Mouse (Mus musculus) neural tube, embryonic 14.5 days (tissue): ENCODE measurements around the gene Gper1. TPM values are rescaled to one million over a fixed set of nuclear protein-coding genes. Genes with fewer than 3 reads are reported as not detected.
"Not testable (repeated sequence)": the region's sequence is repeated elsewhere in the genome, so short reads cannot be mapped to it uniquely, and the experiment has no call there.

Experiments used
- ATAC-seq: fragments of 200-750 bp; cut with Nextera tagmentation; 2 replicates; pipeline ENCODE4 v1.8.0; 2017; ENCODE audit warnings: low read depth, mild to moderate bottlenecking, moderate TSS enrichment, moderate library complexity
- H3K27ac ChIP-seq: fragments of 300-500 bp; sonication (generic); 2 replicates; pipeline ENCODE4 v1.5.1; 2014; ENCODE audit warnings: low read depth, mild to moderate bottlenecking, control low read depth, low read length, moderate library complexity, mixed read lengths
- H3K27me3 ChIP-seq: fragments of 300-500 bp; sonication (generic); 2 replicates; pipeline ENCODE4 v1.6.1; 2014; ENCODE audit warnings: low read length; ENCODE audit not compliant: control insufficient read depth, insufficient read depth
- H3K36me3 ChIP-seq: fragments of 300-500 bp; sonication (generic); 2 replicates; pipeline ENCODE4 v1.6.1; 2014; ENCODE audit warnings: low read length, mixed read lengths; ENCODE audit not compliant: control insufficient read depth, insufficient read depth
- H3K4me1 ChIP-seq: fragments of 300-500 bp; sonication (generic); 2 replicates; pipeline ENCODE4 v1.6.1; 2014; ENCODE audit warnings: low read length; ENCODE audit not compliant: control insufficient read depth, insufficient read depth
- H3K4me2 ChIP-seq: fragments of 300-500 bp; sonication (generic); 2 replicates; pipeline ENCODE4 v1.6.1; 2014; ENCODE audit warnings: mild to moderate bottlenecking, low read depth, low read length, control low read depth
- H3K4me3 ChIP-seq: fragments of 300-500 bp; sonication (generic); 2 replicates; pipeline ENCODE4 v1.5.1; 2014; ENCODE audit warnings: low read depth, low read length, control low read depth, mixed read lengths
- H3K9ac ChIP-seq: fragments of 300-500 bp; sonication (generic); replicated peaks from 2 replicates; pipeline ENCODE4 v1.6.1; 2014; ENCODE audit warnings: low read depth, mild to moderate bottlenecking, control low read depth, low read length, mixed read lengths
- H3K9me3 ChIP-seq: fragments of 300-500 bp; sonication (generic); 2 replicates; pipeline ENCODE4 v1.6.1; 2016; ENCODE audit warnings: low read length; ENCODE audit not compliant: control insufficient read depth
- WGBS: fragments of 180-500 bp; shearing (Covaris S2); extraction: QIAGEN DNeasy Blood & Tissue Kit; methylation state at CpG from one replicate; pipeline ENCODE4 v1.1.7; 2014; 5-methylcytosine and 5-hydroxymethylcytosine counted together
- polyA plus RNA-seq: library from polyadenylated mRNA; unstranded; fragments of >200 nt; fragmentation: Nextera tagmentation; extraction: Ambion mirVana; gene quantifications from 2 replicates; pipeline ENCODE4 v1.2.1, GENCODE M21; 2014

Gene Gper1
- polyA plus RNA-seq, 1 experiment from 2014 or later = 6.2 TPM

- Histone ChIP-seq H3K27ac (peak overlapping the region; percentile 66), H3K9ac (no peak overlapping the region), H3K4me2 (no peak overlapping the region), H3K4me1 (peaks cover 17% of the 10 kb centered on the region), H3K4me3 (no peak overlapping the region), H3K9me3 (no peaks in the 10 kb centered on the region), H3K27me3 (no peaks in the 10 kb centered on the region), H3K36me3 (no peaks in the 10 kb centered on the region)
- WGBS = 69% methylated on average over 17 of the region's 17 CpGs
- ATAC-seq = 0 out of 2 replicates have a peak, but pooled peaks have one; percentile 8
These were observed 34.0 kb upstream of the Gper1 start for GRCm38 (mm10) chr5:139388694-139389675.

GRCm38 (mm10) chr5:139389676-139390061, 33.3 kb upstream of the Gper1 start:
- H3K36me3 ChIP-seq = no peaks in the 10 kb centered on the region
- H3K4me2 ChIP-seq = no peak overlapping the region
- H3K9me3 ChIP-seq = no peaks in the 10 kb centered on the region
- 22% methylated on average over 6 of the region's 6 CpGs for WGBS
- no peak overlapping the region for H3K4me3 ChIP-seq
- H3K27ac ChIP-seq = peak overlapping the region; percentile 66; the same call in 1 of the 2 replicates
- no peaks in the 10 kb centered on the region for H3K27me3 ChIP-seq
- H3K9ac ChIP-seq = no peak overlapping the region
- H3K4me1 ChIP-seq = peaks cover 17% of the 10 kb centered on the region
- peak; percentile 36; the same call in 1 of the 2 replicates for ATAC-seq

DNA sequence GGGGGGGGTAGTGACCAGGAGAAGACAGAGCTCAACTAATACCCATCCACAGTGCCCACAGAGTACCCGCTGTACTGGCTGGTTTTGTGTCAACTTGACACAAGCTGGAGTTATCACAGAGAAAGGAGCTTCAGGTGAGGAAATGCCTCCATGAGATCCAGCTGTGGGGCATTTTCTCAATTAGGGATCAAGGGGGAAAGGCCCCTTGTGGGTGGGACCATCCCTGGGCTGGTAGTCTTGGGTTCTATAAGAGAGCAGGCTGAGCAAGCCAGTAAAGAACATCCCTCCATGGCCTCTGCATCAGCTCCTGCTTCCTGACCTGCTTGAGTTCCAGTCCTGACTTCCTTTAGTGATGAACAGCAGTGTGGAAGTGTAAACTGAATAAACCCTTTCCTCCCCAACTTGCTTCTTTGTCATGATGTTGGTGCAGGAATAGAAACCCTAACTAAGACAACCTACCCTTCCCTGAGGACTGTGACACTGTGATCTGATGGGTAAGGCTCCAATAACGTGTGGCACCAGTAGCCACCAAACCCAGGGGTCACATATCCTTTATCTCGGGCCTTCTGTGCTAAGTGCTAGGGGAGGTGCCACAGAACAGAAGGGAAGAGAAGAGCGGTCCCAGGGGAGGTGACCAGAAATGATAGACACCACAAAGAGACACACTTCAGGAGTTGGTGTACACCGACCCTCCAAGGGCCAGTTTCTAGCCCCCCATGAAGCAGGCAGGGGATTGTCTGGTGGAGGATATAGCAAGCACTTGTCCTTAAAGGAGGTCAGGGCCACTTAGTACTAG, 32.4 kb upstream of the Gper1 start:
- not testable (repeated sequence) for ATAC-seq, H3K4me2 ChIP-seq, H3K4me3 ChIP-seq, H3K36me3 ChIP-seq, H3K27me3 ChIP-seq, H3K9ac ChIP-seq, H3K9me3 ChIP-seq
- H3K4me1 ChIP-seq = peaks cover 17% of the 10 kb centered on the region
- H3K27ac ChIP-seq = peak overlapping the region; percentile 39
- 83% methylated on average over 5 of the region's 5 CpGs for WGBS

GRCm38 (mm10) chr5:139391309-139391990, 31.5 kb upstream of the Gper1 start:
- Histone ChIP-seq H3K9ac (no peak overlapping the region), H3K9me3 (no peaks in the 10 kb centered on the region), H3K4me3 (no peak overlapping the region), H3K36me3 (no peaks in the 10 kb centered on the region), H3K27me3 (no peaks in the 10 kb centered on the region), H3K4me2 (no peak overlapping the region), H3K27ac (peak overlapping the region; percentile 39; the same call in 1 of the 2 replicates), H3K4me1 (peaks cover 17% of the 10 kb centered on the region)
- 74% methylated on average over 11 of the region's 11 CpGs for WGBS
- ATAC-seq = no peak

GRCm38 (mm10) chr5:139392219-139393196, 30.4 kb upstream of the Gper1 start:
- 96% methylated on average over 37 of the region's 37 CpGs for whole genome bisulfite sequencing
- Histone ChIP-seq H3K36me3 (no peaks in the 10 kb centered on the region), H3K4me2 (no peak overlapping the region), H3K4me3 (no peak overlapping the region), H3K9ac (no peak overlapping the region), H3K9me3 (no peaks in the 10 kb centered on the region), H3K4me1 (peaks cover 17% of the 10 kb centered on the region), H3K27me3 (no peaks in the 10 kb centered on the region), H3K27ac (no peak overlapping the region)
- no peak for ATAC-seq

- H3K4me1 ChIP-seq = peaks cover 12% of the 10 kb centered on the region
- no peaks in the 10 kb centered on the region for H3K9me3 ChIP-seq
- ATAC-seq = no peak
- H3K36me3 ChIP-seq = no peaks in the 10 kb centered on the region
- no peak overlapping the region for H3K27ac ChIP-seq
- H3K27me3 ChIP-seq = no peaks in the 10 kb centered on the region
- H3K4me3 ChIP-seq = no peak overlapping the region
- 88% methylated on average over 16 of the region's 16 CpGs for WGBS
- no peak overlapping the region for H3K4me2 ChIP-seq
- no peak overlapping the region for H3K9ac ChIP-seq
These were observed 29.8 kb upstream of the Gper1 start for GRCm38 (mm10) chr5:139393197-139393588.

- Histone ChIP-seq H3K4me1 (0 out of 2 replicates have a peak, but pooled peaks cover 4% of the 10 kb centered on the region), H3K27me3 (no peaks in the 10 kb centered on the region), H3K9ac (no peak overlapping the region), H3K36me3 (no peaks in the 10 kb centered on the region), H3K4me2 (no peak overlapping the region), H3K27ac (no peak overlapping the region), H3K9me3 (no peaks in the 10 kb centered on the region), H3K4me3 (no peak overlapping the region)
- ATAC-seq = no peak
- 80% methylated on average over 7 of the region's 7 CpGs for WGBS
These were observed 28.6 kb upstream of the Gper1 start for GRCm38 (mm10) chr5:139394399-139394798.

- H3K36me3 ChIP-seq = no peaks in the 10 kb centered on the region
- no peak overlapping the region for H3K9ac ChIP-seq
- H3K27ac ChIP-seq = no peak overlapping the region
- no peak for ATAC-seq
- 0 out of 2 replicates have a peak, but pooled peaks cover 4% of the 10 kb centered on the region for H3K4me1 ChIP-seq
- no peak overlapping the region for H3K4me2 ChIP-seq
- no peak overlapping the region for H3K4me3 ChIP-seq
- no peaks in the 10 kb centered on the region for H3K9me3 ChIP-seq
- no peaks in the 10 kb centered on the region for H3K27me3 ChIP-seq
- WGBS = 91% methylated on average over 4 of the region's 4 CpGs
These were observed 27.4 kb upstream of the Gper1 start for GRCm38 (mm10) chr5:139395528-139395927.
